Mouse (Mus musculus): ENCODE results near the gene Gm28048. TPM values are rescaled to one million over a fixed set of nuclear protein-coding genes. Genes with fewer than 3 reads are reported as not detected.

Gm28048 gene
- polyA plus RNA-seq, 1 experiment from 2014 or later, result 8.2 TPM

DNA sequence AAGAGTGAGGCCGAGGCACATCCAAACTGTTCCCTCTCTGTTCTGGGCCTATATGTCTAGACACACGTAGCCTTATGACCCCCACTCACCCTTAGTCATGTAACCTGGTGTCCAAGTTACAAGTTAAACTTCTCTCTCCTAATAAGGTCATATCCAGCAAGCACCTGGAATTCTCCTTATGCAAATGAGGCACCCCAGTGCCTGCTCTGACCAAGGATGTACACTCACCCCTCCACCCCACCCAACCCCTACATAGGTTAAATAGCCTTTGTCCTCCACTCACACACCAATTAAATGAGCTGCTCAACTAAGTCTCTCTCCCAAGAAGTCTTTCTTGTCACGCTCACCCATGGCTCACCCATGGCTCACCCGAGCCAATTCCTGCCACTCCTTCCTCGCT, 190.2 kb downstream of the Gm28048 start:
- 85% methylated on average over 5 of the region's 5 CpGs for WGBS (ENCODE audit: insufficient replicate concordance)
- Histone ChIP-seq H3K9me3 (replicated peaks; ENCODE audit: control insufficient read depth, low read length) (no peaks in the 10 kb centered on the region), H3K4me1 (ENCODE audit: control insufficient read depth, insufficient read depth, low read length) (no peaks in the 10 kb centered on the region; the same call in 1 of the 2 replicates), H3K27ac (ENCODE audit: low read depth, low read length) (no peak overlapping the region), H3K4me3 (ENCODE audit: low read depth, low read length) (no peak overlapping the region), H3K36me3 (ENCODE audit: control insufficient read depth, insufficient read depth, low read length) (no peaks in the 10 kb centered on the region), H3K27me3 (ENCODE audit: control insufficient read depth, insufficient read depth, low read length) (no peaks in the 10 kb centered on the region), H3K9ac (ENCODE audit: low read depth, low read length) (no peak overlapping the region), H3K4me2 (no peak overlapping the region)
- ATAC-seq (replicated peaks; ENCODE audit: insufficient number of reproducible peaks, low FRiP score, low TSS enrichment), result no peak

DNA sequence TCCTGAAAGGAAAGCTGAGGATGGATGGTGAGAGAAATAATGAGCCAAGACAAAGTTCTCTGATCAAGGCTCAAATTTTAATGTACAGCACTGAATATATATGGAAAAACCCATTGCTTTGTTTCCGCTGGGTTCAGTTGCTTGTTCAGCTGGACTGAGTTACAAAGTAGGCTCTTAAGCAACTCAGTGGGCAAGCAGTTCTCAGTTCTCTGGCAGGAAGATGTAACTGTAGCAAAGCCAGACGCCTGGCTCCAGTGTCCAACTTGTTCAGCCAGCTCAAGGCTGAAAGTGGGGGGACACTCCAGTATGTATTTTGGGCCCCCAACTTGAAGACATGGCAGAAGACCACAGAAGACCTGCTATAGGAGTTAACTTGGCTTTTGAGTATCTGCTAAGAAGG, 194.1 kb downstream of the Gm28048 start:
- Histone ChIP-seq H3K27ac (ENCODE audit: low read depth, low read length) (no peak overlapping the region), H3K4me1 (ENCODE audit: control insufficient read depth, insufficient read depth, low read length) (no peaks in the 10 kb centered on the region), H3K36me3 (ENCODE audit: control insufficient read depth, insufficient read depth, low read length) (no peaks in the 10 kb centered on the region), H3K9me3 (replicated peaks; ENCODE audit: control insufficient read depth, low read length) (no peaks in the 10 kb centered on the region), H3K9ac (ENCODE audit: low read depth, low read length) (no peak overlapping the region), H3K27me3 (ENCODE audit: control insufficient read depth, insufficient read depth, low read length) (no peaks in the 10 kb centered on the region), H3K4me3 (ENCODE audit: low read depth, low read length) (no peak overlapping the region), H3K4me2 (no peak overlapping the region)
- ATAC-seq (replicated peaks; ENCODE audit: insufficient number of reproducible peaks, low FRiP score, low TSS enrichment), result no peak
- WGBS (ENCODE audit: insufficient replicate concordance), result 92% methylated on average over 2 of the region's 2 CpGs

Other genes starting within 250 kb of the Gm28048 start
- gene B3gnt2, start 121.1 kb downstream of the Gm28048 start, polyA plus RNA-seq (2014; fragmentation: Nextera tagmentation; extraction: Ambion mirVana), result 2.2 and 2.9 TPM in 2 replicates
- 2.2 and 3.1 TPM in 2 replicates for gene Zrsr1, start 10.1 kb downstream of the Gm28048 start, polyA plus RNA-seq (2014; fragmentation: Nextera tagmentation; extraction: Ambion mirVana)
- gene Commd1, start 292 bp upstream of the Gm28048 start, polyA plus RNA-seq (2014; fragmentation: Nextera tagmentation; extraction: Ambion mirVana), result 327 and 355 TPM in 2 replicates
- 275 and 277 TPM in 2 replicates for gene Cct4, start 8.4 kb upstream of the Gm28048 start, polyA plus RNA-seq (2014; fragmentation: Nextera tagmentation; extraction: Ambion mirVana)
- 1.3 and 1.9 TPM in 2 replicates for gene Fam161a, start 25.4 kb upstream of the Gm28048 start, polyA plus RNA-seq (2014; fragmentation: Nextera tagmentation; extraction: Ambion mirVana)

All from heart, embryonic 11.5 days (tissue).